Mouse (Mus musculus): Measurements from ENCODE around the gene Casc3. TPM values are rescaled to one million over a fixed set of nuclear protein-coding genes. Genes with fewer than 3 reads are reported as not detected.
"Not testable (repeated sequence)": the region's sequence is repeated elsewhere in the genome, so short reads cannot be mapped to it uniquely, and the experiment has no call there.

The Casc3 gene
- total RNA-seq, 2 experiments from 2014 or later: 65.8 to 66.3 TPM

DNA sequence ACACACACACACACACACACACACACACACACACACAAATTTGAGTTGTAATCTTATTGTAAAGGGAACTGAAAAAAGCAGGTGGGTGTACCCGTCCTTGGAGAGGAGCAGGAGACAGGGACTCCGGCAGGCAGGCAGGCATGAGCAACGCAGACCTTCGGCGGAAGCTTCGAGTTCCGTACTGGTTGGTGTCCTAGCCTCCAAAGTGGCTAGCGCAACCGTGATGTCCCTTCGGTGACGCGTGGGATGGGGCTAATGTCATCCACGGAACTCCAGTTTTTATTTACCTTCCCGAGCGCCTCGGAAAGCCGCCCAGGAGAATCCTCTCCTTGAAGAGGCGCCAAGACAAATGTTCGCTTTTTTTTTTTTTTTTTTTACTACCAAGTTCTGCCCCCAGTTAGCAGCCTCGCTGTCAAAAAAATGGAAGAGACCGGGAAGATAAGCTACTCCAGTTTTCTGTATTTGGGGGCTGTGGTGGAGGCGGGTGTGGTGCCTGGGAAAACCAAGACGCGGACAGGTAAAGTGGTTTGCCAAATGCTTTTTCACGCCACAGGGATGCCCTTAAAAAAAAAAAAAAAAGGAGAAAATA is 15.4 kb upstream of the Casc3 start:
- DNase-seq (ENCODE audit: low spot score in 2 of 2): no peak

DNA sequence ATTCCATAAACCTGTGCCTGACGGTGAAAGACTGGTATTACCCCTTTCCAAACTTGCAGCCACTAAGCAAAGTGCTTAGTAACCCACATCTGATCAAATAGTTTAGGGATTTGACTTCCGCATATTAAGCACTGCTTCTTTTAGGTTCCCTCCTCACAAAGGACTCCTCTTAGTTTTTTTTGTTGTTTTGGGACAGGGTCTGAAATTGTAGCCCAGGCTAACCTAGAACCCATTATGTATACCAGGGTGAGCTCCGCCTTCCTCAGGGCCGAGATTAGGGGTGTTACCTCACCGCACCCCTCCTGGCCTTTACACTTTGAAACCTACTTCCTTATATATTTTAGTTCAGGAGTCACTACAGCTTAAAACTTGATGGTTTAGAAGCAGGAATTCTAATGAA is 14.9 kb upstream of the Casc3 start:
- DNase-seq (ENCODE audit: low spot score in 2 of 2): no peak

- DNase-seq (ENCODE audit: low spot score in 2 of 2): no peak
Observed at GRCm38 (mm10) chr11:98790631-98791205, 14.0 kb upstream of the Casc3 start.

DNA sequence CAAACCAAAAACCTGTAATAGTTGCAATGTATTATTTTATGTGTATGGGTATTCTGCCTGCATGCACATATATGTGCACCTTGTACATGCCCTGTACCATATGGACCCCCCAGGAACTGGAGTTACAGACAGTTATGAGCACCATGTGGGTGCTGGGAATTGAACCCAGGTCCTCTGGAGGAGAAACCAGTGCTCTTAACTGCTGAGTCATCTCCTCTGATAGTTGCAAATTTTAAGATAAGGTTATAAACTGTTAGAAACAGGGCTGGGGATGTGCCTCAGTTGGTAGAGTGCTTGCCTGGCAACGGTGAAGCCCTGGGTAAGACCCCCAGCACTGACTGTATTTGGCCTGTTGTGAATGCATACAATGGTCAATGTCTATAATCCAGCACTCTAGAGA is 13.3 kb upstream of the Casc3 start:
- DNase-seq (ENCODE audit: low spot score in 2 of 2): no peak

DNA sequence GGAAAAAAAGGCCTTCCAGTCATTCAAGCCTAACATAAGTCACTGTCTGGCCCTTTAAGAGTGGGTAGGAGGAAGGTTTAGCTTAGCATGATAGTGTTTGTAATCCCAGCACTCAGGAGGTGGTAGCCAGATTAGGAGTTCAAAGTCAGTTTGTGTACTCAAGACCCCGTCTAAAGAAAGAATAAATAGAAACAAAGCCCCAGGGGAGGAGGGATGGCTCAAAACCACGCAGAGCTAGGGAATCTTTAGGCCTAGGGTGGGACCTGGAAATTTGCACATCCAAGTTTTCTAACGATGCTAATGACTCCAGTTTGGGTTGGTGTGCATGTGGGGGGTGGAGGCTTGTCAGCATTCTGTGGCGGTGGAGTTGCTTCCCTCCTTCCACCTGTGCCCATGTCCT is 12.6 kb upstream of the Casc3 start:
- no peak for DNase-seq (ENCODE audit: low spot score in 2 of 2)

DNA sequence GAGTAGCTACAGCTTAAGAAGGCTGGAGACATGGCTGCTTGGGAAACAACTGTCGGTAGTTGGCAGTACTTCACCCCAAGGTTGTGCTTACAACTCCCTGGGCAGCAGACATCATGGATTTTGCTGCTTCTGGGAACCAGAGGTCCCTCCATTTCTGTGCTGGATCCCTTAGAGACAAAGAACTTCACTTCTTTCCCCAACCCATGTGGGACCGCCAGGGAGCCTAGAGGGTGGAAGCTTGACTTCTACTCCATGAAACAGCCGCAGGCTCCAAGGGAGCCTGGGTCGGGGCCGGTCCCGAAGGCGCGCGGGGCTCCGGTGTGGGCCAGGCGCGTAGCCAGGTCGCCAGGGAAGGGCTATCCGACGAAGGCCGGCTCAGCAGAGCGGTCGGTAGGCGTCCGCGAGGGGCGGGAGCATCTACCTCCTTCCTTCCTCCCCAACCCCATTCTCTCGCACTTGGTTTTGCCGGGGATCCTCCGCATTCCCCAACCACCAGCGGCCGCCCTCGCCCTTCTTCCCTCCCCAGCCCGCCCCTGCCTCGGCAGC is 10.2 kb upstream of the Casc3 start:
- peak; percentile 78 to 81 for DNase-seq (ENCODE audit: low spot score in 2 of 2)

GRCm38 (mm10) chr11:98795015-98795713 is 9.5 kb upstream of the Casc3 start, which contains the start of gene Msl1:
Gene Msl1 (plus strand): TSS chr11:98795516.
- peak; percentile 87 to 94 for DNase-seq (ENCODE audit: low spot score in 2 of 2)

DNA sequence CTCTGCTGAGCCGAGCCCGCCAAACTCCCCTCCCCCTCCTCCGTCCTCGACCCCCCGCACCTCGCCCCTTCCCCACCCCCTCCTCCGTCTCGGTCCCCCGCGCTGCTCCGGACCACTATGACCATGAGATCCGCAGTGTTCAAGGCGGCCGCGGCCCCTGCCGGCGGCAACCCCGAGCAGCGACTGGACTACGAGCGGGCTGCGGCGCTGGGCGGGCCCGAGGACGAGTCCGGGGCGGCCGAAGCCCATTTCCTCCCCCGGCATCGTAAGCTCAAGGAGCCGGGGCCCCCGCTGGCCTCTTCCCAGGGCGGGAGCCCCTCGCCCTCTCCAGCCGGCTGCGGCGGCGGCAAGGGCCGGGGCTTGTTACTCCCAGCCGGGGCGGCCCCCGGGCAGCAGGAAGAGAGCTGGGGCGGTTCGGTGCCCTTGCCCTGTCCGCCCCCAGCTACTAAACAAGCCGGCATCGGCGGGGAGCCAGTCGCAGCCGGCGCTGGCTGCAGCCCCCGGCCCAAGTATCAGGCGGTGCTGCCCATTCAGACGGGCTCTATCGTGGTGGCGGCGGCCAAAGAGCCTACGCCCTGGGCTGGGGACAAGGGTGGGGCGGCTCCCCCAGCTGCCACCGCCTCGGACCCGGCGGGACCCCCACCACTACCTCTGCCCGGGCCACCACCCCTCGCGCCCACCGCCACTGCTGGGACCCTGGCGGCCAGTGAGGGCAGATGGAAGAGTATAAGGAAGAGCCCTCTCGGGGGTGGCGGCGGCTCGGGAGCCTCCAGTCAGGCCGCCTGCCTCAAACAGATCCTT is 8.8 kb upstream of the Casc3 start:
- peak; percentile 43 to 63 for DNase-seq (ENCODE audit: low spot score in 2 of 2)

GRCm38 (mm10) chr11:98796515-98797216 is 8.0 kb upstream of the Casc3 start:
- peak; percentile 84 to 88 for DNase-seq (ENCODE audit: low spot score in 2 of 2)

DNA sequence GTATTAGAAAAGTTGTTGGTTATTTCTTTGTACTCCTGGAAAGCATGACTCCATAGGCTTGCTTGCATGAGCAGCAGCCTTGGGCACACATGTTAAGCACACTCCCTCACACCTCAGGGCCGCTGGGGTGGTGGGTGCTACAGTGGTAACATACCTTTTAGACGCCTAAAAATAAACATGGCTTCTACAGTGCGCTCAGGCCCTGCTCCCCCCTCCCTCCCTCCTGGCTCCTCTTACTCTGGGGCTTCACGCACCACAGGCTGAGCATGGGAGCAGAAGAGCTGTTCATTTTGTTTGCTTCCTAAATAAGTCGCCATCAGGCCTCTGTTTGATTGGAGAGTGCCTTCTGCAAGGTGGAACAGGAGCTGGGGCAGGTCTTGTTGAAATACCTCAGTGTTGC is 7.4 kb upstream of the Casc3 start:
- DNase-seq (ENCODE audit: low spot score in 2 of 2): peak in 1 of 2 experiments; percentile 35

GRCm38 (mm10) chr11:98797909-98798308 is 6.8 kb upstream of the Casc3 start:
- DNase-seq (ENCODE audit: low spot score in 2 of 2): no peak

- DNase-seq (ENCODE audit: low spot score in 2 of 2): no peak
Observed at GRCm38 (mm10) chr11:98808417-98808816, 3.7 kb downstream of the Casc3 start.

GRCm38 (mm10) chr11:98809457-98810290 is 5.0 kb downstream of the Casc3 start:
- DNase-seq (ENCODE audit: low spot score in 2 of 2): peak; percentile 97 to 98

- DNase-seq (ENCODE audit: low spot score in 2 of 2): no peak
Observed at GRCm38 (mm10) chr11:98810686-98811085, 6.0 kb downstream of the Casc3 start.

DNA sequence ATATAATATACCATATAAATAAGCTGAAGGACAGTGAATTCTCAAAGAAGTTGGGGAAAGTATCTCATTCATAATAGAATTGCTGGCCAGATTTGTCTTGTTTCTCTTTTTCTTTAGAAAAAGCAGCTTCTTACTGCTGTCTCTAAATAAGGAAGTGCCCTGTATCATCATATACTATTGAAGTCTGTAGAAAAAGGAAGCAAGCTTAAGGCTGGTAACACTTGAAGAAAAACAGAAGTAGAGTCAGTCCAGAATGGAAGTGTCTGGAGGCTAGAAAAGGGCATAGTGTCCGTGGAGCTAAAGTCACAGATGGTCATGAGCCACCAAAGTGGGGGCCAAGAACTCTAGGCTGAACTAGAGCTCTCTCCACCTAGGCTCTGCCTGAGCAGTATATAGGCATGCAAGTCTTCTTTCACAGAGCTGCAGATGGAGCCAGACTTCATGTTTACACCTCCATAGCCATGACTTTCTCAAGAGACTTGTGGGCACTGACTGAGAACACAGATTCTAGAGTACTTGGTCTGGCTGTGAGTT is 12.1 kb downstream of the Casc3 start:
- no peak for DNase-seq (ENCODE audit: low spot score in 2 of 2)

DNA sequence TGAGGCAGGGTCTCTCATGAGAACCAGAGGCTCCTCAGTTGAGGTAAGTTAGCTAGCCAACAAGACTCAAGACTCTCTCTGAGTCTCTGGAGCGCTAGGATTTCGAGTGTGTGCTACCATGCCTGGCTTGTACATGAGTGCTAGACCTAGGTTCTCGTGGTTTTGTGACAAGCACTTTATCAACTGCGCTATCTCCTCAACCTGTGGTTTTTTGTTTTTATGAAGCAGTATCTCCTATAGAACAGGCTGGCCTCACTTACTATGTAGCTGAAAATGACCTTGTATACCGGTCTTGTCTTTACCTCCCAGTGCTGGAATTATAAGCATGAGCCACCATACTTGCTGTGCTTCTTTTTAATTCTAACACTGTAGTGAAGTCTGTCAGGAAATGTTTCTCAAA is 16.3 kb downstream of the Casc3 start:
- DNase-seq (ENCODE audit: low spot score in 2 of 2): no peak

- DNase-seq (ENCODE audit: low spot score in 2 of 2): not testable (repeated sequence)
Observed at GRCm38 (mm10) chr11:98826071-98826470, 21.4 kb downstream of the Casc3 start.

- DNase-seq (ENCODE audit: low spot score in 2 of 2): no peak
Observed at GRCm38 (mm10) chr11:98827877-98828276, 23.2 kb downstream of the Casc3 start.

- DNase-seq (ENCODE audit: low spot score in 2 of 2): peak in 1 of 2 experiments; percentile 53
Observed at GRCm38 (mm10) chr11:98829091-98829775, 24.5 kb downstream of the Casc3 start.
